Mouse (Mus musculus): ENCODE measurements around the gene 3100002H09Rik.

- TF ChIP-seq CTCF (IDR thresholded peaks at IDR 0.05; ENCODE audit: control insufficient read depth, insufficient read depth, low read length) (no peak), POLR2A (IDR thresholded peaks at IDR 0.05; ENCODE audit: borderline replicate concordance, control insufficient read depth, low read depth, low read length) (no peak)
These were observed 47.2 kb upstream of the 3100002H09Rik start for GRCm38 (mm10) chr4:124657781-124658180.

All from bone marrow, adult 2 months (tissue).